Mouse (Mus musculus): Measurements from ENCODE around the gene Zc2hc1c. TPM values are rescaled to one million over a fixed set of nuclear protein-coding genes. Genes with fewer than 3 reads are reported as not detected.

Gene Zc2hc1c
- polyA plus RNA-seq, 1 experiment: 0.53 TPM

GRCm38 (mm10) chr12:85292288-85292687, 3.9 kb downstream of the Zc2hc1c start:
- Histone ChIP-seq H3K4me3 (ENCODE audit: insufficient read depth, low read length) (no peak overlapping the region), H3K27ac (ENCODE audit: insufficient read depth, low read length) (no peak overlapping the region), H3K4me1 (ENCODE audit: control insufficient read depth, insufficient read depth, low read length) (peaks cover 3% of the 10 kb centered on the region; the same call in 1 of the 2 replicates)
- TF ChIP-seq POLR2A (IDR thresholded peaks at IDR 0.05; ENCODE audit: low read depth, low read length) (no peak), CTCF (IDR thresholded peaks at IDR 0.05; ENCODE audit: borderline replicate concordance, insufficient read depth, low read length) (no peak)

DNA sequence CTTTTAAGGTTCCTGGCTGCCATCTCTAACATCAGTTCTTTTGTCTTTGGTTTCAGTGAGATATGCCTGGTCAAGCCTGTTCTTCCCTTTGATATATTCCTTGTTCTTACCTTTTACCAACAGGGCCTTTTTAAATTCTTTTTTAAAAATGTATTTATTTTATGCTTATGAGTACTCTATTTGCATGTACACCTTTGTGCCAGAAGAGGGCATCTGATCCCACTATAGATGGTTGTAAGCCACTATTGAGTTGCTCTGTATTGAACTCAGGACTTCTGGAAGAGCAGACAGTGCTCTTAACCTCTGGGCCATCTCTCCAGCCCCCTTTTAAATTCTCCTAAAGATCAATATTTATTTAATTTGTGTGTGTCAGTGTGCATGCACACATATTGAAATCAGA, 4.5 kb downstream of the Zc2hc1c start:
- TF ChIP-seq POLR2A (IDR thresholded peaks at IDR 0.05; ENCODE audit: low read depth, low read length): no peak
- no peak for TF ChIP-seq CTCF (IDR thresholded peaks at IDR 0.05; ENCODE audit: borderline replicate concordance, insufficient read depth, low read length)
- H3K4me3 ChIP-seq (ENCODE audit: insufficient read depth, low read length): no peak overlapping the region
- H3K4me1 ChIP-seq (ENCODE audit: control insufficient read depth, insufficient read depth, low read length): peaks cover 3% of the 10 kb centered on the region; the same call in 1 of the 2 replicates

DNA sequence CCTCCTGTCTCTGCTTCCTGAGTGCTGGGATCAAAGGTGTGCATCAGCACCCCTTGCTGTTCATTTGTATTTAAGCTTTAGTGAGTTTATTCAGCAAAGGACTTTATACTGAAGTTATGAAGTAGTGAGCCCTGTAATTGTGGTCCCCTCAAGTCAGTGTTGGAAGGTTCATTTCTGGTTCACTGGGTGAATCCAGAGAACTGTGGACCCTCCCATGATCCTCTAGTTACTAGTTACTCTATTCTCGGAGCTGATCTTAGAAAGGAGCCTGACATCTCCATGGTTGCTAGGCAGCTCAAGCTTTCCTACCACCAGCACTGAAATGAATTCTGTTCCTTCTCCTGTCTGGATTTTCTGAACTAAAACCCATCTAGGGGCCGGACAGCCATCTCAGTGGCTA, 7.1 kb downstream of the Zc2hc1c start:
- H3K27ac ChIP-seq (ENCODE audit: insufficient read depth, low read length): no peak overlapping the region
- no peaks in the 10 kb centered on the region for H3K4me1 ChIP-seq (ENCODE audit: control insufficient read depth, insufficient read depth, low read length)
- H3K4me3 ChIP-seq (ENCODE audit: insufficient read depth, low read length): no peak overlapping the region
- TF ChIP-seq CTCF (IDR thresholded peaks at IDR 0.05; ENCODE audit: borderline replicate concordance, insufficient read depth, low read length): no peak
- TF ChIP-seq POLR2A (IDR thresholded peaks at IDR 0.05; ENCODE audit: low read depth, low read length): no peak

More for the DNA sequence above, 4.5 kb downstream of the Zc2hc1c start:
- H3K27ac ChIP-seq (ENCODE audit: insufficient read depth, low read length): no peak overlapping the region

DNA sequence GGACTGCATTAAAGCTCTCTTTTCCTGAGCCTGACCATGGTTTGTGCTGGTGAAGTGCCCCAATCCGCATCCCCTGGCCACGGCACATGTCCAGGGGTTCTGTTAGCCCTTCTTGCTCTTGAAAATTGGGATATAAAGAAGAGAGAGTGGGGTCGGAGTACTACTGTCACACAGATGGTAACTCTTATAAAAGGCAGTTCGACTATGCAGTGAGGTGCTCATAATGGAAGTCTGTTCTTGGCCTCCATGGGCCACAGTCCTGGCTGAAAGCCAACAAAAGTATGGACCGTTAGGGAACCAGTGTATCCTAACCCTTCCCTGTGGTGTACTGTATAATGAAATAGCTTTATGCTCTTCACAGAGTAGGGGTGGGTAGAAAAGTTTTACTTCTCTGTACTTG, 8.5 kb downstream of the Zc2hc1c start:
- H3K27ac ChIP-seq (ENCODE audit: insufficient read depth, low read length): no peak overlapping the region
- H3K4me1 ChIP-seq (ENCODE audit: control insufficient read depth, insufficient read depth, low read length): no peaks in the 10 kb centered on the region
- TF ChIP-seq POLR2A (IDR thresholded peaks at IDR 0.05; ENCODE audit: low read depth, low read length) (no peak), CTCF (IDR thresholded peaks at IDR 0.05; ENCODE audit: borderline replicate concordance, insufficient read depth, low read length) (no peak)
- no peak overlapping the region for H3K4me3 ChIP-seq (ENCODE audit: insufficient read depth, low read length)

DNA sequence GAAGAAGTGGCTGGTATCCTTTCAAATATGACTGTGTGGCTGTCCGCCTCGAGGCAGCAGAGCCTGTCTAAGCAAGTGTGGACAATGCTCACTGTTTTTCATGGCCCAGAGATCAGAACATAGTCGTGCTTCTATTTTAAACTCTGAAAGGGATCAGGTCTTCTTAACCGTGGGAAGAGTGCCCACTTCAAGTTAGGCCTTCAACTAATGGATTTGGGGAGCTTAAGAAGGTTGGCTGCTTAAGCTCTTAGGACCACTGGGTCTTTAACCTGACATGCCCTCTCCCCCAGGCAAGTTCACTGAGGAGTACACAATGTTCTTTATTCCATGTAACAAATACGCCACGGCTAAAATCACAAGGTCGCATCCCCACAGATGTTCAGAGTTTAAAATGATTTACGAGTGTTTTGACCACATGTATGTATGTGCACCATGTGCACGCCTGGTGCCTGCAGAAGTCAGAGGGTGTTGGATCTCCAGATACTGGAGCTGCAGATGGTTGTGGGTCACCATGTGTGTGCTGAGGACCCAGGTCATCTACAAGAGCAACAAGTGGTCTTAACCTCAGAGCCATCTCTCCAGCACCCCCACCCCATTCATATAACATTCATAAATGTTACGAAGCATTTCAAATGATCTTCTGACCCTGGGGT, 9.1 kb downstream of the Zc2hc1c start:
- H3K27ac ChIP-seq (ENCODE audit: insufficient read depth, low read length): peak overlapping the region; percentile 43
- H3K4me3 ChIP-seq (ENCODE audit: insufficient read depth, low read length): no peak overlapping the region
- no peak for TF ChIP-seq POLR2A (IDR thresholded peaks at IDR 0.05; ENCODE audit: low read depth, low read length)
- TF ChIP-seq CTCF (IDR thresholded peaks at IDR 0.05; ENCODE audit: borderline replicate concordance, insufficient read depth, low read length): no peak
- no peaks in the 10 kb centered on the region for H3K4me1 ChIP-seq (ENCODE audit: control insufficient read depth, insufficient read depth, low read length)

- Histone ChIP-seq H3K4me3 (ENCODE audit: insufficient read depth, low read length) (no peak overlapping the region), H3K4me1 (ENCODE audit: control insufficient read depth, insufficient read depth, low read length) (no peaks in the 10 kb centered on the region), H3K27ac (ENCODE audit: insufficient read depth, low read length) (peak overlapping the region; percentile 43)
- TF ChIP-seq POLR2A (IDR thresholded peaks at IDR 0.05; ENCODE audit: low read depth, low read length) (no peak), CTCF (IDR thresholded peaks at IDR 0.05; ENCODE audit: borderline replicate concordance, insufficient read depth, low read length) (no peak)
Observed at GRCm38 (mm10) chr12:85298127-85298834, 9.9 kb downstream of the Zc2hc1c start.

GRCm38 (mm10) chr12:85298835-85299180, 10.4 kb downstream of the Zc2hc1c start:
- no peaks in the 10 kb centered on the region for H3K4me1 ChIP-seq (ENCODE audit: control insufficient read depth, insufficient read depth, low read length)
- TF ChIP-seq POLR2A (IDR thresholded peaks at IDR 0.05; ENCODE audit: low read depth, low read length) (no peak), CTCF (IDR thresholded peaks at IDR 0.05; ENCODE audit: borderline replicate concordance, insufficient read depth, low read length) (no peak)
- H3K27ac ChIP-seq (ENCODE audit: insufficient read depth, low read length): peak overlapping the region; percentile 43
- H3K4me3 ChIP-seq (ENCODE audit: insufficient read depth, low read length): no peak overlapping the region

DNA sequence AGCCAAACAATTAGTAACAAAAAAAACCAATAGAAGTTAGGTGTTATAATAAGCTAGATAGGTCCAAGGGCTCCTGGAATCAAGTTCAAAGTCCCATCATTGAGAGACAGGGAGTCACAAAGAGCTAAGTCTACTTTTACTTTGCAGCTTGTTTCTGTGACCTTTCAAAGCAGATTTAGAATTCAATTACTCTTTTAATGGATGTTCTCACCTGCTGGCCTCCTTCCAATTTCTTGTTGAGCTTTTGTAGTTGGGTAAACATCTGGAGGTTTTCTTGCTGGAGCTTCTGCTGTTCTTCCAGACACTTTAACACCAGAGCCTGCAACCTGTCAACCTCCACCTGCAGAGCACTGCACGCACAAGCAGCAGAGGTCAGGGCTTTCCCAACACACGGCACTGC, 14.9 kb downstream of the Zc2hc1c start:
- peaks cover 3% of the 10 kb centered on the region; the same call in 1 of the 2 replicates for H3K4me1 ChIP-seq (ENCODE audit: control insufficient read depth, insufficient read depth, low read length)

GRCm38 (mm10) chr12:85304725-85305124, 16.3 kb downstream of the Zc2hc1c start:
- Histone ChIP-seq H3K4me1 (ENCODE audit: control insufficient read depth, insufficient read depth, low read length) (peaks cover 3% of the 10 kb centered on the region; the same call in 1 of the 2 replicates), H3K4me3 (ENCODE audit: insufficient read depth, low read length) (no peak overlapping the region), H3K27ac (ENCODE audit: insufficient read depth, low read length) (no peak overlapping the region)
- no peak for TF ChIP-seq CTCF (IDR thresholded peaks at IDR 0.05; ENCODE audit: borderline replicate concordance, insufficient read depth, low read length)
- no peak for TF ChIP-seq POLR2A (IDR thresholded peaks at IDR 0.05; ENCODE audit: low read depth, low read length)

More for the DNA sequence above, 14.9 kb downstream of the Zc2hc1c start:
- Histone ChIP-seq H3K4me3 (ENCODE audit: insufficient read depth, low read length) (no peak overlapping the region), H3K27ac (ENCODE audit: insufficient read depth, low read length) (no peak overlapping the region)
- TF ChIP-seq POLR2A (IDR thresholded peaks at IDR 0.05; ENCODE audit: low read depth, low read length) (no peak), CTCF (IDR thresholded peaks at IDR 0.05; ENCODE audit: borderline replicate concordance, insufficient read depth, low read length) (no peak)

DNA sequence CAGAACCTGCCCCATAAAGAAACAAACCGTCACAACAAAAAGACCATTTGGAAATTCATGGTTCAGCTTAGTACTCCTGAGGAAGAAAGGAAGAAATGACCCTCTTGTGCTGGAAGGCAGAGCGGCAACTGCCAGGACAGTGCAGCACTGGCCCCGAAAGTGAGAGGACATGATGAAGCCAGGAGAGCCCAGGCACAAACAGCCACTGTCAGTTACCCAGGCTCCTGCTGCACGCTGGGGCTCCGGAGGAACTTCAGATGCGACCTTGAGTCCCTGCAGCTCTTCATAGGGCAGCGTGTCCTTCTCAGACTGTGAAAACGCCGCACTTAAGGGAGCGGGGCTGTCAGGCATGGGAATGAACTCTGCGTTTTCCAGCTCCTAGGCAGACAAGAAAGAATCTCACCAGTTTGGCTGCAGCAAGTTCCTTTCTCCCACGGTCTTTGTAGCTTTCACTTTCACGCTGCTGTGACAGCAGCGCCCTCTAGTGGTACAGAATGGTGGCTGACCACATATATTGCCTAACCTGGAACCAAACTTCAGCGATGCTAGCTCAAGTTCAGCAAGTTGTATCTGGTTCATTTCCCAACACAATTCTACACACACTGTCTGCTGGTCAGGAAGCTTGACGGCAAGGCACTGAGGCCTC, 17.0 kb downstream of the Zc2hc1c start:
- no peak overlapping the region for H3K27ac ChIP-seq (ENCODE audit: insufficient read depth, low read length)
- TF ChIP-seq POLR2A (IDR thresholded peaks at IDR 0.05; ENCODE audit: low read depth, low read length) (no peak), CTCF (IDR thresholded peaks at IDR 0.05; ENCODE audit: borderline replicate concordance, insufficient read depth, low read length) (peak; percentile 89; the same call in 1 of the 2 replicates)
- no peak overlapping the region for H3K4me3 ChIP-seq (ENCODE audit: insufficient read depth, low read length)
- peaks cover 3% of the 10 kb centered on the region; the same call in 1 of the 2 replicates for H3K4me1 ChIP-seq (ENCODE audit: control insufficient read depth, insufficient read depth, low read length)
